Mouse (Mus musculus): Measurements from ENCODE around the gene Gpx7.

GRCm38 (mm10) chr4:108387106-108387505 lies 19.7 kb downstream of the Gpx7 start:
- no peak for TF ChIP-seq POLR2A (IDR thresholded peaks at IDR 0.05; ENCODE audit: borderline replicate concordance, extremely low read depth, low read depth, low read length)
- no peak for TF ChIP-seq CTCF (IDR thresholded peaks at IDR 0.05; ENCODE audit: insufficient read depth, low read length)
